Mouse (Mus musculus) forebrain, embryonic 12.5 days (tissue): ENCODE data around the gene Ubash3b. TPM values are rescaled to one million over a fixed set of nuclear protein-coding genes. Genes with fewer than 3 reads are reported as not detected.

ENCODE experiments used
- ATAC-seq: fragments of 200-750 bp; cut with Nextera tagmentation; 2 replicates; pipeline ENCODE4 v1.8.0; 2017; ENCODE audit warnings: moderate TSS enrichment; ENCODE audit not compliant: low FRiP score
- H3K27ac ChIP-seq: fragments of 300-500 bp; sonication (generic); 2 replicates; pipeline ENCODE4 v1.5.1; 2016; ENCODE audit warnings: mild to moderate bottlenecking
- H3K27me3 ChIP-seq: fragments of 300-500 bp; sonication (generic); 2 replicates; pipeline ENCODE4 v1.6.1; 2016; ENCODE audit warnings: mild to moderate bottlenecking
- H3K36me3 ChIP-seq: fragments of 300-500 bp; sonication (generic); replicated peaks from 2 replicates; pipeline ENCODE4 v1.6.1; 2016; ENCODE audit warnings: mild to moderate bottlenecking
- H3K4me1 ChIP-seq: fragments of 300-500 bp; sonication (generic); 2 replicates; pipeline ENCODE4 v1.6.1; 2016
- H3K4me2 ChIP-seq: fragments of 300-500 bp; sonication (generic); 2 replicates; pipeline ENCODE4 v1.6.1; 2016; ENCODE audit warnings: mild to moderate bottlenecking, moderate library complexity
- H3K4me3 ChIP-seq: fragments of 300-500 bp; sonication (generic); replicated peaks from 2 replicates; pipeline ENCODE4 v1.5.1; 2016; ENCODE audit warnings: mild to moderate bottlenecking
- H3K9ac ChIP-seq: fragments of 300-500 bp; sonication (generic); 2 replicates; pipeline ENCODE4 v1.6.1; 2016; ENCODE audit warnings: mild to moderate bottlenecking
- H3K9me3 ChIP-seq: fragments of 300-500 bp; sonication (generic); 2 replicates; pipeline ENCODE4 v1.6.1; 2016
- WGBS: fragments of 180-500 bp; shearing (Covaris S2); methylation state at CpG from one replicate; pipeline ENCODE4 v1.1.7; 2016; 5-methylcytosine and 5-hydroxymethylcytosine counted together
- polyA plus RNA-seq: library from polyadenylated mRNA; unstranded; fragments of >200 nt; fragmentation: Nextera tagmentation; extraction: Ambion mirVana; gene quantifications from 2 replicates; pipeline ENCODE4 v1.2.1, GENCODE M21; 2016

Gene Ubash3b
- polyA plus RNA-seq, 1 experiment from 2014 or later, result 9.9 TPM

DNA sequence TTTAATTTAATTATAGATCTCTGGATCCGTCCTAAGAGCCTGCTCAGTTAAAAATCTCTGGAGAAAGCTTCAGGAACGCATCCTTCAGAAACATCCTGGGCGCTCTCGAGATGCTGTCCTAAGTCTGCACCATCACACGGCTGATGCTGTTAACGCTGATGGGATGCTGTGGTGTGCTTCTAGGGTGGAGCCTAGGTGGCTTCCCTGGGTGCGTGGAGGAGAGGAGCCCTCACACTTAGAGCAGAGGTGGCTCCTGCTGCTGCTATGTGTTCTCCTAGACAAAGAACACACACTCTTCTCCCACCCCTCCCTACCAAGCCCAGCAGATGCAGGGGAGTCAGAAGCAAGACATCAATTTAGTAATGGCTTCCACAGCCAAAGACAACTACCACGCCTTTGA is 61.6 kb downstream of the Ubash3b start:
- Histone ChIP-seq H3K9ac (no peak overlapping the region), H3K36me3 (no peaks in the 10 kb centered on the region), H3K4me3 (no peak overlapping the region), H3K27me3 (no peaks in the 10 kb centered on the region), H3K9me3 (no peaks in the 10 kb centered on the region), H3K4me1 (0 out of 2 replicates have a peak, but pooled peaks cover 3% of the 10 kb centered on the region), H3K4me2 (no peak overlapping the region), H3K27ac (no peak overlapping the region)
- WGBS, result 84% methylated on average over 8 of the region's 8 CpGs
- no peak for ATAC-seq

DNA sequence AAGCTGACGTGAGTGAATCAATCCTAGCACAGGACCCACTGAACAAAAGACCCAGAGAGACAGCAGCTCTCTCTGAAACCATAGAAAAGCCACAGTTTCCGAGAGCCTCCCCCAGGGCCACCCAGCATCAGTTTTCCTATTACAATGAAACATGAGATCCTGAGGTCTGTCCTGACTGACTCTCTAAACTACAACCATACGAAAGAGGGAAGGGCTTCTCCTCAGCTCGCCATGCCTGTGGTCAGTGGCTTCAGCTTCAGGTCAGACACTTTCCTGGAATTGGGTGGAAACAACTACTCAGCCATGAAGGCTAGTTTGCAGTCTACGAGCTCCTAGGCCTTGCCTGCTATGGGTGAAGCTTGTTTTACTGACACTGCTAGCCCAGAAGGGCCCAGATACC is 62.4 kb downstream of the Ubash3b start:
- H3K9ac ChIP-seq, result no peak overlapping the region
- 0 out of 2 replicates have a peak, but pooled peaks cover 2% of the 10 kb centered on the region for H3K4me1 ChIP-seq
- no peak for ATAC-seq
- no peak overlapping the region for H3K4me3 ChIP-seq
- 71% methylated on average over 5 of the region's 5 CpGs for WGBS
- H3K27ac ChIP-seq, result no peak overlapping the region
- H3K36me3 ChIP-seq, result no peaks in the 10 kb centered on the region
- no peaks in the 10 kb centered on the region for H3K9me3 ChIP-seq
- H3K4me2 ChIP-seq, result no peak overlapping the region
- no peaks in the 10 kb centered on the region for H3K27me3 ChIP-seq

GRCm38 (mm10) chr9:41098065-41098464 is 63.4 kb downstream of the Ubash3b start:
- Histone ChIP-seq H3K27me3 (no peaks in the 10 kb centered on the region), H3K27ac (no peak overlapping the region)

GRCm38 (mm10) chr9:41091993-41092392 is 69.5 kb downstream of the Ubash3b start:
- 92% methylated on average over 12 of the region's 12 CpGs for WGBS
- no peak overlapping the region for H3K4me2 ChIP-seq
- no peak for ATAC-seq
- H3K9me3 ChIP-seq, result no peaks in the 10 kb centered on the region
- H3K27ac ChIP-seq, result no peak overlapping the region
- no peak overlapping the region for H3K4me3 ChIP-seq
- no peak overlapping the region for H3K9ac ChIP-seq
- no peaks in the 10 kb centered on the region for H3K27me3 ChIP-seq
- H3K36me3 ChIP-seq, result no peaks in the 10 kb centered on the region
- H3K4me1 ChIP-seq, result no peaks in the 10 kb centered on the region

More at GRCm38 (mm10) chr9:41098065-41098464, 63.4 kb downstream of the Ubash3b start:
- 84% methylated on average over 6 of the region's 6 CpGs for WGBS
- H3K4me2 ChIP-seq, result no peak overlapping the region
- H3K4me1 ChIP-seq, result 0 out of 2 replicates have a peak, but pooled peaks cover 2% of the 10 kb centered on the region
- ATAC-seq, result no peak
- no peak overlapping the region for H3K4me3 ChIP-seq
- H3K36me3 ChIP-seq, result no peaks in the 10 kb centered on the region
- H3K9me3 ChIP-seq, result no peaks in the 10 kb centered on the region
- no peak overlapping the region for H3K9ac ChIP-seq

- Histone ChIP-seq H3K27ac (no peak overlapping the region), H3K27me3 (no peaks in the 10 kb centered on the region), H3K36me3 (no peaks in the 10 kb centered on the region), H3K4me2 (no peak overlapping the region), H3K9me3 (no peaks in the 10 kb centered on the region), H3K9ac (no peak overlapping the region), H3K4me3 (no peak overlapping the region), H3K4me1 (no peaks in the 10 kb centered on the region)
- WGBS, result 87% methylated on average over 7 of the region's 7 CpGs
- no peak for ATAC-seq
These were observed 70.3 kb downstream of the Ubash3b start for GRCm38 (mm10) chr9:41091187-41091586.

DNA sequence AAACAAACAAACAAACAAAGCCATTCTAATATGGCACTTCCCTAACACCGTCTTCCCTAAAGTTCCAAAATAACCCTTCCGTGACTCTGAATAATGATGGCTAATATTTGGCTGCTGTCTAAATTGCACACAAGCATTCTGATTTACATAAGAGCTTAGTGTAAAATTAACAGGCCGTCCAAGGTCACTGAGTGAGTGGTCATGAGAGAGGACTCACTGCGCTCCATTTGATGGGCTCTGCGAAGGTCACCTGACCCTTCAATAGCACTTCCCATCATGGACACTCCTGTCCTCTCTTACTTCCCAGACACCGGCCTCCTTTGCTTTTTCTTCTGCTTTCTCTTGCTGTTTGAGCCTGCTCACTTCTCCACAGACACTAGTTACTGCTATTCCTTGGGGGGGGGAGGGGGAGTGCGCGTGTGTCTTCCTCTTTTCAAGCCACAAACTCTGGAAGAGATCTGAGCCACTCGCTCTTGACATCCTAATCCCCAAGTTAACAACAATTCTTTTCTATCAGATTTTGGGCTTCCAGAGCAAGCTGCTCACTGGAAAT is 73.6 kb downstream of the Ubash3b start:
- Histone ChIP-seq H3K4me1 (peaks cover 10% of the 10 kb centered on the region), H3K9ac (no peak overlapping the region)

GRCm38 (mm10) chr9:41084191-41084901 is 77.2 kb downstream of the Ubash3b start:
- Histone ChIP-seq H3K36me3 (no peaks in the 10 kb centered on the region), H3K27me3 (no peaks in the 10 kb centered on the region), H3K9me3 (no peaks in the 10 kb centered on the region), H3K27ac (no peak overlapping the region), H3K4me1 (peaks cover 15% of the 10 kb centered on the region), H3K4me2 (no peak overlapping the region), H3K9ac (no peak overlapping the region), H3K4me3 (no peak overlapping the region)
- ATAC-seq, result no peak
- WGBS, result 70% methylated on average over 11 of the region's 11 CpGs

More for the DNA sequence above, 73.6 kb downstream of the Ubash3b start:
- H3K4me2 ChIP-seq, result no peak overlapping the region
- WGBS, result 88% methylated on average over 9 of the region's 9 CpGs
- H3K9me3 ChIP-seq, result no peaks in the 10 kb centered on the region
- H3K36me3 ChIP-seq, result no peaks in the 10 kb centered on the region
- no peak overlapping the region for H3K27ac ChIP-seq
- H3K4me3 ChIP-seq, result no peak overlapping the region
- no peaks in the 10 kb centered on the region for H3K27me3 ChIP-seq
- ATAC-seq, result no peak

GRCm38 (mm10) chr9:41083386-41084055 is 78.0 kb downstream of the Ubash3b start:
- no peak for ATAC-seq
- Histone ChIP-seq H3K4me2 (no peak overlapping the region), H3K27me3 (no peaks in the 10 kb centered on the region), H3K9me3 (no peaks in the 10 kb centered on the region), H3K27ac (no peak overlapping the region), H3K4me3 (no peak overlapping the region), H3K36me3 (no peaks in the 10 kb centered on the region), H3K9ac (no peak overlapping the region), H3K4me1 (peaks cover 16% of the 10 kb centered on the region)
- 90% methylated on average over 6 of the region's 6 CpGs for WGBS

- Histone ChIP-seq H3K9ac (no peak overlapping the region), H3K4me3 (no peak overlapping the region), H3K36me3 (no peaks in the 10 kb centered on the region), H3K27me3 (no peaks in the 10 kb centered on the region), H3K4me1 (peaks cover 21% of the 10 kb centered on the region), H3K9me3 (no peaks in the 10 kb centered on the region), H3K27ac (no peak overlapping the region), H3K4me2 (no peak overlapping the region)
- no peak for ATAC-seq
- WGBS, result 87% methylated on average over 3 of the region's 3 CpGs
These were observed 78.6 kb downstream of the Ubash3b start for GRCm38 (mm10) chr9:41082891-41083290.

DNA sequence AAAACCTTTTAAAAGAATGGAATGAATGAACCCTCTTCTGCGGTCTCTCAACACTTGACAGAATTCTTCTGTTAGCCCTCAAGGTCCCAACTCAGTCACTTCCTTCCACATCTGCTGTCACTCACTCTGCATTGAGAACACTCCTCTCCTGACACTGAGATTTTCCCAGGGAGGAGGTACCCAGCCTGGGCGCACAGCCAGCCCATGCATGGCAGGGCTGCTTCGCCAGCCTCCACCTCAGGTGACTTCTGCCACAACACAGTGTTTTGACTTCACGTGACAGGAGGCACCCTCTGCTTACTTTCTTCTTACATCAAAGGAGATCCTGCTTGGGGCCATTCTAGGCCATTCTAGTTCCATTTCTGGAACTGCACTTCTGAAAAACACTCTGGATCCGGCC is 80.6 kb downstream of the Ubash3b start:
- Histone ChIP-seq H3K9ac (no peak overlapping the region), H3K4me2 (no peak overlapping the region), H3K9me3 (no peaks in the 10 kb centered on the region), H3K4me1 (peaks cover 42% of the 10 kb centered on the region), H3K27ac (no peak overlapping the region), H3K4me3 (no peak overlapping the region), H3K27me3 (no peaks in the 10 kb centered on the region), H3K36me3 (no peaks in the 10 kb centered on the region)
- WGBS, result 82% methylated on average over 5 of the region's 5 CpGs
- ATAC-seq, result no peak

- no peak for ATAC-seq
- Histone ChIP-seq H3K27ac (0 out of 2 replicates have a peak overlapping the region, but pooled peaks have one; percentile 42), H3K9me3 (no peaks in the 10 kb centered on the region), H3K4me3 (no peak overlapping the region), H3K4me1 (peaks cover 38% of the 10 kb centered on the region), H3K27me3 (no peaks in the 10 kb centered on the region), H3K36me3 (no peaks in the 10 kb centered on the region), H3K9ac (peak overlapping the region; percentile 12; the same call in 1 of the 2 replicates), H3K4me2 (no peak overlapping the region)
- WGBS, result 68% methylated on average over 14 of the region's 14 CpGs
These were observed 81.9 kb downstream of the Ubash3b start for GRCm38 (mm10) chr9:41079428-41080155.

GRCm38 (mm10) chr9:41078198-41078597 is 83.3 kb downstream of the Ubash3b start:
- Histone ChIP-seq H3K9me3 (no peaks in the 10 kb centered on the region), H3K4me3 (no peak overlapping the region), H3K4me2 (no peak overlapping the region), H3K27ac (peak overlapping the region; percentile 54), H3K9ac (no peak overlapping the region), H3K4me1 (peaks cover 32% of the 10 kb centered on the region), H3K27me3 (no peaks in the 10 kb centered on the region), H3K36me3 (no peaks in the 10 kb centered on the region)
- WGBS, result 58% methylated on average over 4 of the region's 4 CpGs
- peak; percentile 66 for ATAC-seq
